Mouse (Mus musculus) neural tube, embryonic 13.5 days (tissue): ENCODE results near the gene Rcan2. TPM values are rescaled to one million over a fixed set of nuclear protein-coding genes. Genes with fewer than 3 reads are reported as not detected.

Source experiments
- ATAC-seq: fragments of 200-750 bp; cut with Nextera tagmentation; 2 replicates; pipeline ENCODE4 v1.8.0; 2017; ENCODE audit warnings: low read depth, mild to moderate bottlenecking, moderate TSS enrichment, moderate library complexity
- H3K27ac ChIP-seq: fragments of 300-500 bp; sonication (generic); replicated peaks from 2 replicates; pipeline ENCODE4 v1.5.1; 2015; ENCODE audit warnings: moderate library complexity, mild to moderate bottlenecking, inconsistent platforms
- H3K27me3 ChIP-seq: fragments of 300-500 bp; sonication (generic); 2 replicates; pipeline ENCODE4 v1.6.1; 2015; ENCODE audit warnings: mild to moderate bottlenecking, inconsistent platforms
- H3K36me3 ChIP-seq: fragments of 300-500 bp; sonication (generic); 2 replicates; pipeline ENCODE4 v1.6.1; 2015; ENCODE audit warnings: mild to moderate bottlenecking, inconsistent platforms
- H3K4me1 ChIP-seq: fragments of 300-500 bp; sonication (generic); replicated peaks from 2 replicates; pipeline ENCODE4 v1.6.1; 2015; ENCODE audit warnings: inconsistent platforms
- H3K4me2 ChIP-seq: fragments of 300-500 bp; sonication (generic); 2 replicates; pipeline ENCODE4 v1.6.1; 2015; ENCODE audit warnings: inconsistent platforms, mild to moderate bottlenecking, moderate library complexity
- H3K4me3 ChIP-seq: fragments of 300-500 bp; sonication (generic); 2 replicates; pipeline ENCODE4 v1.5.1; 2015; ENCODE audit warnings: mild to moderate bottlenecking, inconsistent platforms
- H3K9ac ChIP-seq: fragments of 300-500 bp; sonication (generic); 2 replicates; pipeline ENCODE4 v1.6.1; 2015; ENCODE audit warnings: moderate library complexity, mild to moderate bottlenecking, inconsistent platforms
- H3K9me3 ChIP-seq: fragments of 300-500 bp; sonication (generic); 2 replicates; pipeline ENCODE4 v1.6.1; 2016; ENCODE audit warnings: inconsistent platforms
- WGBS: fragments of 180-500 bp; shearing (Covaris S2); methylation state at CpG from one replicate; pipeline ENCODE4 v1.1.7; 2015; 5-methylcytosine and 5-hydroxymethylcytosine counted together
- polyA plus RNA-seq: library from polyadenylated mRNA; unstranded; fragments of >200 nt; fragmentation: Nextera tagmentation; extraction: Ambion mirVana; gene quantifications from 2 replicates; pipeline ENCODE4 v1.2.1, GENCODE M21; 2015

The Rcan2 gene
- polyA plus RNA-seq, 1 experiment from 2014 or later: 92.6 TPM

DNA sequence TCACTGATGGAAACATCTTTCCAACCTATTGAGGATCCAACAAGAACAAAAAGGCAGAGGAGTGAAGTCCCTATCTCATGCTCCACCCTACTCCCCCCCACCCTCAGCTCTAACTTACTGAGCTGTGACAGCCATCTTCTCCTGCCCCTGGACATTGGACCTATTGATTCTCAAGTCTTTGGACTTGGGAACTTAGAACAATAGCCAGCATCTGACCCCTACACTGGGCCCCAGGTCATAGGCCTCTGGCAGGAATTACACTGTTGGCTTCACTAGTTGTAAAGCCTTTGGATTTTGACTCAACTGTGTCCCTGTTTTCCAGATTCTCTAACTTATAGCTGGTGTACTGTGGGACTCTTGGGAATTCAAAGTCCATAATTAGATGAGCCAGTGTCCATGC lies 270.5 kb downstream of the Rcan2 start:
- Histone ChIP-seq H3K36me3 (no peaks in the 10 kb centered on the region), H3K27me3 (no peaks in the 10 kb centered on the region), H3K4me2 (no peak overlapping the region), H3K4me1 (no peaks in the 10 kb centered on the region), H3K27ac (no peak overlapping the region), H3K9ac (no peak overlapping the region), H3K9me3 (no peaks in the 10 kb centered on the region), H3K4me3 (no peak overlapping the region)
- no peak for ATAC-seq

DNA sequence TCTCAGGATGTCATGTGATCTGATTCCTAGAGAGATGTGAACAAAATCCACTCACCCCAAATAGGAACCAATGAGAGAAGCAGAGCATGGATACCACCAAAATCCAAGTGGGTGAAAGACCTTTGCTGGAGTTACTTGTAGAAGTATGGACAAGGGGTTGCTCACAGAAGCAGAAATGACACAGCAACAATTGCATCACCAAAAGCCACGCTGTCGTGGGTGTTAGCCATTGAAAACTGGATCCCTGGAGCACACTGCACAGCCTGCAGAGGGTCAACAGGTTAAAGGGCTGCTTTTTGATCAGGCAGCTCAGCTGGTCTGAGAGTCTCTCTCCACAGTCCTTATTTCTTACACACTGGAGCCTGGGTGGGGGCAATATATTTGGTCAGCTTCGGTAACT lies 274.4 kb downstream of the Rcan2 start:
- peaks cover 2% of the 10 kb centered on the region; the same call in 1 of the 2 replicates for H3K36me3 ChIP-seq
- ATAC-seq: no peak
- H3K27ac ChIP-seq: no peak overlapping the region
- peaks cover 8% of the 10 kb centered on the region for H3K4me1 ChIP-seq
- H3K4me3 ChIP-seq: no peak overlapping the region
- H3K9ac ChIP-seq: no peak overlapping the region
- no peaks in the 10 kb centered on the region for H3K27me3 ChIP-seq
- no peaks in the 10 kb centered on the region for H3K9me3 ChIP-seq
- 72% methylated on average over 3 of the region's 3 CpGs for WGBS
- H3K4me2 ChIP-seq: no peak overlapping the region

DNA sequence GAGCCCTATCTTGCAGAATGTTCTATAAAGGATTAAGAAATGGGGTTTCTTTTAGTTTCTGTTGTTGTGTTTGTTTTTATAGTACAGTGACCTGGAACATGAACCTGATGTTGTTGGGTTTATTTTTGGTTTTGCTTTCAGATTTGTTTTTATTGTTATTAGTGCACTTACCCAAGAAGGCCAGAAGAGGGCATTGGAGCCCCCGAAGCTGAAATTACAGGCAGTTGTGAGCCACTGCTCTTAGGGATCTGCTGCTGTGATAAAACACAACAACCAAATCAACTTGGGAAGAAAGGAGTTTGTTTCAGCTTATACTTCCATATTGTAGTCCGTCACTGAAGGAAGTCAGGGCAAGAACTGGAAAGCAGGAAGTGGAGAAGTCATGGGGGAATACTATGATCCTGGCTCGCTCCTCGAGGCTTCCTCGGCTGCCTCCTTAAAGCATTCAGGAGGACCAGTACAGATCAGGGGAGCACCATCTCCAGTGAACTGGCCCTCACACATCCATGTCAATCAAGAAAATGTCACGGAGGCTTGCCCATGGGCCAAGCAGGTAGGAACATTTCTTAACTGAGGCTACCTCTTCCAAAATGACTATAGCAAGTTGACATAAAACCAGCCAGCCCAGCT lies 275.0 kb downstream of the Rcan2 start:
- H3K27me3 ChIP-seq: no peaks in the 10 kb centered on the region
- no peak for ATAC-seq
- H3K4me2 ChIP-seq: no peak overlapping the region
- 59% methylated on average over 6 of the region's 6 CpGs for WGBS
- no peak overlapping the region for H3K27ac ChIP-seq
- no peaks in the 10 kb centered on the region for H3K9me3 ChIP-seq
- peaks cover 9% of the 10 kb centered on the region for H3K4me1 ChIP-seq
- no peak overlapping the region for H3K9ac ChIP-seq
- peaks cover 8% of the 10 kb centered on the region for H3K36me3 ChIP-seq
- H3K4me3 ChIP-seq: no peak overlapping the region

DNA sequence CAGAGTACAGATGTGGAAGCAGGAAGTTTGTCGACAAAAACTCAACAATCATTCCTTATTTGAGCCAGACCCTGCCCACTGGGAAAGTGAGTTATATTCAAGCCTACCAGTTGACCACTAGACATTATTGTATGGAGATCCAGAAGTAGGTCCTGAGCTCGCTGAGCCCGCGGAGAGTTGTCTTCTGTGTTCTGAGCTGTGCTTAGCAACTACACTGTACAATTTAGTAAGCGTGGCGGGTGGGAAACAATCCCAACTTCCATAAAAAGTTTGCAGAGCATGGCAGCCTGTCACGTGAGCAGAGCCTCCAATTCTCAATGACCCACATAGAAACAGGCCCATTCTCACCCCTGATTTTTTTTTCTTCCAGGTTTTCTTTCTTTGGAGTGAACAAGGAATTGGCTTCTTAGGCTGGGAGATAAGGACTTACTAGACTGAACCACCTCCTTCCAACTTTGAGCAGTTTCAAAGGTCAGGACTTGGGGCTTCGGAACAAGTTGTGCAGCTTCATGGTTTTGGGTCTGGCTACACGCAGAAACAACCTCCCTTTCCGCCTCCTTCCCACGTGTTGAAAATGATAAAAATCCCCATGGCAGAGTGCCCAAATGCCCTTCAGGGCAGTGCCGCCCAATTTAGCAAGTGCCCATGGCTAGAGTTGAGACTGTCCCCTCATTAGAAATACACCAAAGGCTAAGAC lies 276.1 kb downstream of the Rcan2 start:
- no peak for ATAC-seq
- Histone ChIP-seq H3K4me2 (no peak overlapping the region), H3K4me1 (peaks cover 20% of the 10 kb centered on the region), H3K4me3 (no peak overlapping the region), H3K27me3 (no peaks in the 10 kb centered on the region), H3K27ac (no peak overlapping the region), H3K9me3 (no peaks in the 10 kb centered on the region), H3K36me3 (peaks cover 19% of the 10 kb centered on the region), H3K9ac (no peak overlapping the region)
- WGBS: 81% methylated on average over 12 of the region's 12 CpGs

DNA sequence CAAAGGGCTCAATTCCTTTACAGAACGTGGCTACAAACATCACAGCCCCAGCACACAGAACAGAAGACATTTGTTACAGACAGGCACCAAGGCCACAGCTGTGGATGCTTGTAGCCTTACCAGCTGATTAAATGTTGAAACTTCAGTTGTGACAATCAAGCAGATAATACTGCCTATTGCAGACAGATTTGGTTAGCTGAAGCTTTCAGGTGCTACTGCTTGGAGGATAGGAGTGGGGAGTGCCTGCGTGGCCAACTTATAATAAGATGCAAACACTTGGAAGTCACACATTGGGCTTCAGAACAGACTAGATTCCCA lies 276.7 kb downstream of the Rcan2 start:
- Histone ChIP-seq H3K36me3 (peaks cover 24% of the 10 kb centered on the region), H3K4me2 (no peak overlapping the region), H3K4me3 (no peak overlapping the region), H3K4me1 (peaks cover 25% of the 10 kb centered on the region), H3K27me3 (no peaks in the 10 kb centered on the region), H3K27ac (no peak overlapping the region), H3K9ac (no peak overlapping the region), H3K9me3 (no peaks in the 10 kb centered on the region)
- 68% methylated on average over 2 of the region's 2 CpGs for WGBS
- no peak for ATAC-seq

DNA sequence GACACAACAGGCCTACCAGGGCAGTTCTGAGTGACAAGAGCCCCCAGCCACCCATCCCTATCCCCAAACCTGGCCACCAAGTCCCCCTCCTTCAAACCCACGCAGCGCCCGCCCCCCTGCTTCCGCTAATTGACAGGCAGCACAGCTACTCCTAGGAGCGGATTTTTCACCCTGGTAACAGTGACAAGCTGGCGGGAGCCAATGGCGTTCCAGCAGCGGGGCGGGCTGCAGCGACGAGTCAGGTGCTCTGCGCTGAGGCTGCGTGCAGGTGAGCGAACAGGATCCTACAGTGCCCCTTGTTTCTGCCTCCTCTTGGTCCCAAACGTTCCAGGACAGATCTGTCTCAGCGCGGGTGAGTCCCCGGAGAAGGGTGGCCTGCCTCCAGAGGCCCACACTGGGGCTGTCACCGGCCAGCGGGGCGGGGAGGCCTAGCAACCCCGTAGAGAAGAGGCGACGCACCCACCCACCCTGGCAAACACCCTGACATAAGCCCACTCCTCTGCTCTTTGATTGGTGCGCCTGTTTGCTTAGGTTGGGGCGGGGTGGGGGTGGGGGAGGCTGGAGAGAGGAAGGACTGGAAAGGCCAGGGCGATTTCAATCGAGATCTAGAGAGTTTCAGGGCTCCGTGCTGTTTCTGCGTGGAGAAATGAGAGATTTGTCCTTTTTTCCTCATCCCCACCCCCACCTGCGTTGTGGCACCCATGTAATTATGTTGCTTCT lies 277.6 kb downstream of the Rcan2 start, which contains the start of gene Enpp5:
Enpp5 (plus strand) TSS at position 183 of the 720 bp plus-strand sequence.
- H3K27me3 ChIP-seq: no peaks in the 10 kb centered on the region
- H3K4me1 ChIP-seq: peaks cover 30% of the 10 kb centered on the region
- peak within 1 kb of the TSS; percentile 91 for H3K27ac ChIP-seq
- under 1% methylated on average over 31 of the region's 31 CpGs for WGBS
- H3K9ac ChIP-seq: peak within 1 kb of the TSS; percentile 83
- peak; percentile 99 for ATAC-seq
- H3K4me2 ChIP-seq: peak within 1 kb of the TSS; percentile 77
- H3K4me3 ChIP-seq: peak within 1 kb of the TSS; percentile 66
- no peaks in the 10 kb centered on the region for H3K9me3 ChIP-seq
- peaks cover 34% of the 10 kb centered on the region for H3K36me3 ChIP-seq

DNA sequence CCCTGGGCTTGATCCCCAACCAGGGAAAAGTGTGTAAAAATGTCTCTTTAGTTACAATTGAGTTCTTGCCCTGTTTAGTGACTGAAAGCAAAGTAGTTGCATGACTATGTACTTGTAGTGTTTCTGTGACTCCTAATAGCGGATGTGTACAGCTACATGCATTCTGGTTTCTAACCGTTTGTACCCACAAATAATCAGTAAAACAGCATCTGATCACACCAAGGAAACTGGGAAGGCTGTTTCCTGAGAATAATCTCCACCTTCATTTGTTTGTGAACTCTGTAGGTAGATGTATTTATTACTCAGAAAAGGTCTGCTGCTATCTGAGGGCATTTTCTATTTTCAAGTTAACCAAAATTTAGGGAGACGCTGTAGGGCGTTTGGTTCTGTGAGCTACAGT lies 282.0 kb downstream of the Rcan2 start:
- H3K4me2 ChIP-seq: no peak overlapping the region
- no peak overlapping the region for H3K4me3 ChIP-seq
- peaks cover 62% of the 10 kb centered on the region for H3K36me3 ChIP-seq
- no peaks in the 10 kb centered on the region for H3K9me3 ChIP-seq
- no peaks in the 10 kb centered on the region for H3K27me3 ChIP-seq
- H3K9ac ChIP-seq: no peak overlapping the region
- WGBS: 94% methylated on average over 4 of the region's 4 CpGs
- H3K27ac ChIP-seq: no peak overlapping the region
- H3K4me1 ChIP-seq: peaks cover 30% of the 10 kb centered on the region
- no peak for ATAC-seq

DNA sequence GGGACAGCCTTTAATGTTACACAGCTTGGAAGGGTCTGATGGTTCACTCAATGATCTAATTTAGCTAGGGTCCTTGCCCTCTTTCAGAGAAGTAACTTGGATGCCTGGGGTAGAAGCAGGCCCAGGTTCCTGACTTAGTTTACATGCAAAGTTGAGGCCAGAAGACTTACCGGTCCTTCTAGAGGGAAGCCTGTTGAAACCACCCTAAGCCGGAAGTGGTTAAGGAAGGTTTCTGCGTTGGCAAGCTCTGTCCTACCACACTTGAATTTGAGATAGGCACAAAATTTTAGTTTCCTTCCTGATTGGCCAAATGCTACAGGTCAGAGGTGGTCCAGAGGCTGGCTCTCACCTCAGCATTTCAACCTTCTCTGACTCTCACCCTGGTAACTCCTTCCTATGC lies 287.1 kb downstream of the Rcan2 start:
- H3K27ac ChIP-seq: no peak overlapping the region
- H3K4me1 ChIP-seq: peaks cover 1% of the 10 kb centered on the region; the same call in 1 of the 2 replicates
- no peak for ATAC-seq

More for the DNA sequence above, 287.1 kb downstream of the Rcan2 start:
- Histone ChIP-seq H3K9me3 (no peaks in the 10 kb centered on the region), H3K9ac (no peak overlapping the region), H3K4me3 (no peak overlapping the region), H3K4me2 (no peak overlapping the region), H3K27me3 (no peaks in the 10 kb centered on the region), H3K36me3 (peaks cover 43% of the 10 kb centered on the region)
- 91% methylated on average over 3 of the region's 3 CpGs for WGBS

Other genes starting within 250 kb of the Rcan2 start
- gene Pla2g7, start 233.3 kb upstream of the Rcan2 start, polyA plus RNA-seq: 63.6 and 66.2 TPM in 2 replicates
- gene Tdrd6, start 171.1 kb upstream of the Rcan2 start, polyA plus RNA-seq: 0.25 and 0.87 TPM in 2 replicates
- gene Slc25a27, start 134.1 kb upstream of the Rcan2 start, polyA plus RNA-seq: 92.2 and 96.9 TPM in 2 replicates
- 13.2 TPM in 2 replicates for gene Cyp39a1, start 133.9 kb upstream of the Rcan2 start, polyA plus RNA-seq